8 mouse cellular contexts compared by ENCODE assay signal in genomic region chr16:35541117-35541641, GRCm38 (mm10). TPM values are rescaled to one million over a fixed set of nuclear protein-coding genes. Genes with fewer than 3 reads are reported as not detected.
DNase-seq lines count a peak whose midpoint lies in the region; ATAC-seq and TF ChIP-seq lines count a peak whose summit lies in the region.

TSS of gene Sema5b (plus strand) at chr16:35541145.

- no peaks in the 10 kb centered on the region; the same call in 1 of the 2 replicates for H3K4me1 ChIP-seq in hindbrain, postnatal 0 days (ENCODE audit: insufficient read depth, low read length)
- peaks cover 27% of the 10 kb centered on the region for H3K4me1 ChIP-seq in midbrain, embryonic 12.5 days
- H3K4me1 ChIP-seq in stomach, embryonic 16.5 days (ENCODE audit: control insufficient read depth, insufficient read depth, low read length) = peaks cover 13% of the 10 kb centered on the region

- no peaks in the 10 kb centered on the region for H3K27me3 ChIP-seq in hindbrain, postnatal 0 days (ENCODE audit: insufficient read depth, low read length)
- H3K27me3 ChIP-seq in midbrain, embryonic 12.5 days = peaks cover 33% of the 10 kb centered on the region
- H3K27me3 ChIP-seq in stomach, embryonic 16.5 days (ENCODE audit: control insufficient read depth, insufficient read depth, low read length) = peaks cover 42% of the 10 kb centered on the region

- H3K4me3 ChIP-seq in hindbrain, postnatal 0 days (ENCODE audit: low read length) = peak within 1 kb of the TSS; percentile 72
- peak within 1 kb of the TSS; percentile 90 for H3K4me3 ChIP-seq in midbrain, embryonic 12.5 days
- peak within 1 kb of the TSS; percentile 59 for H3K4me3 ChIP-seq in stomach, embryonic 16.5 days (replicated peaks; ENCODE audit: low read length)

- TF ChIP-seq CTCF in hindbrain, postnatal 0 days (IDR thresholded peaks at IDR 0.05; ENCODE audit: low read depth) = peak; percentile 71; the same call in 1 of the 2 replicates

- peak; percentile 89 for DNase-seq in ZHBTc4 (ENCODE audit: low read depth, low spot score)
- DNase-seq in cerebellum, adult 18-20 months = peak; percentile 44 to 58
- peak; percentile 77 for DNase-seq in forelimb bud, embryonic 11.5 days (ENCODE audit: low read depth, low spot score)
- DNase-seq in hindbrain, postnatal 0 days (ENCODE audit: low spot score) = peak; percentile 88
- DNase-seq in left cerebral cortex, adult 8-10 months (ENCODE audit: low spot score in 2 of 2) = peak in 1 of 2 experiments; percentile 32
- no peak for DNase-seq in spleen, postnatal 36 days (ENCODE audit: low spot score in 2 of 2)

- peak within 1 kb of the TSS; percentile 64; the same call in 1 of the 2 replicates for H3K27ac ChIP-seq in hindbrain, postnatal 0 days
- H3K27ac ChIP-seq in midbrain, embryonic 12.5 days (replicated peaks) = peak within 1 kb of the TSS; percentile 90
- no peak within 1 kb of the TSS; the same call in 1 of the 2 replicates for H3K27ac ChIP-seq in stomach, embryonic 16.5 days (ENCODE audit: low read length)

- ATAC-seq in hindbrain, postnatal 0 days = peak; percentile 90
- ATAC-seq in midbrain, embryonic 12.5 days (ENCODE audit: low FRiP score, low read depth) = peak; percentile 86
- peak; percentile 84 for ATAC-seq in stomach, embryonic 16.5 days (ENCODE audit: insufficient read depth, low FRiP score)

- peak within 1 kb of the TSS; percentile 56 for H3K9ac ChIP-seq in hindbrain, postnatal 0 days (replicated peaks; ENCODE audit: low read length)
- peak within 1 kb of the TSS; percentile 93 for H3K9ac ChIP-seq in midbrain, embryonic 12.5 days (replicated peaks)
- peak within 1 kb of the TSS; percentile 70 for H3K9ac ChIP-seq in stomach, embryonic 16.5 days (ENCODE audit: low read length)

- H3K4me2 ChIP-seq in hindbrain, postnatal 0 days (ENCODE audit: low read depth, low read length) = peak within 1 kb of the TSS; percentile 83
- peak within 1 kb of the TSS; percentile 75 for H3K4me2 ChIP-seq in midbrain, embryonic 12.5 days (replicated peaks)
- H3K4me2 ChIP-seq in stomach, embryonic 16.5 days (ENCODE audit: low read depth, low read length) = peak within 1 kb of the TSS; percentile 96

- no peaks in the 10 kb centered on the region for H3K9me3 ChIP-seq in hindbrain, postnatal 0 days (ENCODE audit: low read length)
- H3K9me3 ChIP-seq in midbrain, embryonic 12.5 days = no peaks in the 10 kb centered on the region
- no peaks in the 10 kb centered on the region for H3K9me3 ChIP-seq in stomach, embryonic 16.5 days (replicated peaks; ENCODE audit: control insufficient read depth, low read length)

- WGBS in hindbrain, postnatal 0 days = 3% methylated on average over 51 of the region's 54 CpGs
- under 1% methylated on average over 41 of the region's 54 CpGs for WGBS in midbrain, embryonic 12.5 days
- under 1% methylated on average over 52 of the region's 54 CpGs for WGBS in stomach, embryonic 16.5 days

- no peaks in the 10 kb centered on the region for H3K36me3 ChIP-seq in hindbrain, postnatal 0 days (ENCODE audit: insufficient read depth, low read length)
- H3K36me3 ChIP-seq in midbrain, embryonic 12.5 days = peaks cover 6% of the 10 kb centered on the region; the same call in 1 of the 2 replicates
- no peaks in the 10 kb centered on the region for H3K36me3 ChIP-seq in stomach, embryonic 16.5 days (ENCODE audit: control insufficient read depth, insufficient read depth, low read length)

RNA-seq across cellular contexts. Expression of gene Sema5b, which starts in this region (rescaled TPM):
- total RNA-seq in hindbrain, postnatal 0 days (2014; rRNA removed) = 37.0 and 47.0 TPM in 2 replicates
- 12.3 and 14.8 TPM in 2 replicates for polyA plus RNA-seq in hindbrain, postnatal 0 days (2015; fragmentation: Nextera tagmentation; extraction: Ambion mirVana)
- 10 to 100 TPM; 15.2 to 20.7 (median 16.1) TPM for total RNA-seq in left cerebral cortex, adult 8-10 months (2022)
- polyA plus RNA-seq in midbrain, embryonic 12.5 days (2016; fragmentation: Nextera tagmentation; extraction: Ambion mirVana) = 67.6 and 71.9 TPM in 2 replicates
- 3.8 and 5.3 TPM in 2 replicates for polyA plus RNA-seq in stomach, embryonic 16.5 days (2015; fragmentation: Nextera tagmentation; extraction: Ambion mirVana)

Comparison
In these comparisons a context has a peak if more than half of its experiments do, and no peak if none do; other contexts are left out.
1. DNase-seq: peak in ZHBTc4 (single experiment), cerebellum, adult 18-20 months (2 of 2), forelimb bud, embryonic 11.5 days (single experiment) and hindbrain, postnatal 0 days (single experiment); none in spleen, postnatal 36 days (0 of 2).
2. Peak in every context shown above with its lines, with median percentiles within 50 percentile points of each other: ATAC-seq, H3K4me2 ChIP-seq, H3K4me3 ChIP-seq and H3K9ac ChIP-seq.